Mouse (Mus musculus) cerebellum, adult 2 months (tissue): ENCODE measurements around the gene Scd3.

Experiments
- CTCF ChIP-seq: fragments of 200-500 bp; IDR thresholded peaks from 2 replicates; pipeline ENCODE4 v1.5.1; 2011; ENCODE audit warnings: low read depth, mild to moderate bottlenecking, control low read depth, low read length, moderate library complexity, borderline replicate concordance; ENCODE audit not compliant: insufficient read depth
- POLR2A ChIP-seq: fragments of 200-500 bp; IDR thresholded peaks from 2 replicates; pipeline ENCODE4 v1.6.1; 2011; ENCODE audit warnings: low read length, control low read depth, borderline replicate concordance; ENCODE audit not compliant: insufficient read depth

DNA sequence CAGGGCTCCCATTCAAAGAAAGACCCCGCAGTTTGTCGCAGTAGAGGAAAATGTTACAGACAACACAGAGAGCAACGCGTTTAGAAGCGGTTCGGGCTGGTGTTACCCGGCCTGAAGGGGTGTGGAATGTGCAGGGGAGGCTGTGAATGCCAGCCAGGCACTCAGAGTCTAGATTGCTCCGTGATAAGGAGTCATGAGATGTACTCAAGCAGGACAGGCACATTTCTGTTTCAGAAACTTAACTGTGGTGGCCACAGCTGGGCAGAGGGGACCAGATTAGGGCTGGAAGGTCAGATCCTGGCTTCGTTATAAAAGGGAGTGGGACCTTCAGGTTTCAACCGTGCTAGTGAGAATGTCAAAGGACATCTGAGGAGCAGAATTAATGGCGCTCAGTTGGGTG, 81.7 kb downstream of the Scd3 start:
- TF ChIP-seq CTCF = no peak
- TF ChIP-seq POLR2A = no peak
